Mouse (Mus musculus) embryo, embryonic 10.5 days (tissue): ENCODE results near the gene Olfr325.

ENCODE experiments used
- DNase-seq: peaks from one replicate; pipeline ENCODE4 v3.0.0-alpha.2; 2015; ENCODE audit warnings: low spot score

The Olfr325 gene

GRCm38 (mm10) chr11:58630401-58630800 is 52.9 kb downstream of the Olfr325 start, which contains the start of gene Olfr323:
Gene Olfr323, minus strand, starts transcription at chr11:58630501.
- DNase-seq: no peak
